Mouse (Mus musculus) CD4-positive helper T cell, adult 2 months (primary cell): ENCODE results near the gene Pstpip1.
A peak's percentile ranks its signal among the peaks of the same experiment; 100 is the strongest.

Experiments used
- DNase-seq: peaks from one replicate; pipeline ENCODE4 v3.0.0-alpha.2; 2012; ENCODE audit warnings: low read depth, missing footprints, low spot score

Pstpip1 gene

GRCm38 (mm10) chr9:56106274-56107072, 16.7 kb downstream of the Pstpip1 start:
- DNase-seq, result peak; percentile 34

GRCm38 (mm10) chr9:56107527-56107926, 17.8 kb downstream of the Pstpip1 start:
- no peak for DNase-seq

DNA sequence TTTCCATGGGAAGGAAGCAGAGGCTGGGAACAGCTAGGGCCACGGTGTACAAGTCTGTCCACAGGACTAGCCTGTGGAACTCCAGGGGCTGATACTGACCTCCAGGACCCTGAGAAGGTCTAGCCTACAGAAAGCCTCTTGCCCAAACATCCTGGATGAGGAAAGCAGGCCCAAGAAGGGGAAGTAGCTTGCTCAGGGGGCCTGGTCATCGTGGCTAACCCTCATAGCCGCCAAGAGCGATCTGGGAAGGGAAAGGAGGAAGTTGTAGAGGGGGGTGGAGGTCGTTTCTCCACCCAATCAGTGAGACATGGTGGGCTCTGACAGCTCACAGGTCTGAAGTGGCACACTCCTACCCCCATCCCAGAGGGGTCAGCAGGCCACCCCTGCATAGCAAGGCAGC, 18.4 kb downstream of the Pstpip1 start:
- no peak for DNase-seq

- DNase-seq, result no peak
Observed at GRCm38 (mm10) chr9:56118091-56118490, 28.3 kb downstream of the Pstpip1 start.

DNA sequence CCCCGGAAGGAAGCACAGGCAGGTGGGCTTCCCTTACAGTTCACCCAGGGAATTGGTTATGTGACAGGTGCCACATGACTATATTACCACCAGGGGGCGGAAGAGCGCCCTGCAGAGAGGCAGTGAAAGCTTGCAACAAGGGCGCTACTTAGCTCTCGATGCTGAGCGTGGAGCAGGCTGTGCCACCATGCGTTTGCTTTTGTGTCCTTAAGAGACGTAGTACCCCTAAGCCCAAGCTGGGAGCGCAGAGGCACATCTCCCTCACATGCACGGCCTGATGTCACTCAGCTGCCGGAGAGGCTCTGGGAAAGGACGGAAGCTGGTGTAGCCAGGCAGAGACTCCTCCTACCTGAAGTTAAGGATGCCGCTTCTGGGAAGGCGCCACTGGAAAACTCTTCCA, 28.8 kb downstream of the Pstpip1 start:
- DNase-seq, result peak; percentile 77

- no peak for DNase-seq
Observed at GRCm38 (mm10) chr9:56119651-56120050, 29.9 kb downstream of the Pstpip1 start.

- DNase-seq, result no peak
Observed at GRCm38 (mm10) chr9:56121097-56121496, 31.3 kb downstream of the Pstpip1 start.

DNA sequence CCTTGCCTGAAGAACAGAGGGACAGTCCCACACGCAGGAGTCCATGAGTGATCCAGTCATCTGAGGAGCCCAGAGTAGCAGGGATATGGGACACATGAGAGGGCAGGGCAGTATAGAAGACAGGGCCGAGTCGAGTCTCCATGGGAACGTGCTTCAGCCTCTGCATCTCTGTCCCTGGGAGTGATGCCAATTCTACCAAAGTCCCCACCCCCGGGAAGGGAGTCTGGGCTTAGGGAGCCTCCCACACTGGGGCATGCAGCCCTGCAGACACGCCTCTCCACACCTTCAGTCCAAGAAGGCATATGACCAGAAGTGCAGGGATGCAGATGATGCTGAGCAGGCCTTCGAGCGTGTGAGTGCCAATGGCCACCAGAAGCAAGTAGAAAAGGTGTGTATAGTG, 33.2 kb downstream of the Pstpip1 start:
- DNase-seq, result no peak

DNA sequence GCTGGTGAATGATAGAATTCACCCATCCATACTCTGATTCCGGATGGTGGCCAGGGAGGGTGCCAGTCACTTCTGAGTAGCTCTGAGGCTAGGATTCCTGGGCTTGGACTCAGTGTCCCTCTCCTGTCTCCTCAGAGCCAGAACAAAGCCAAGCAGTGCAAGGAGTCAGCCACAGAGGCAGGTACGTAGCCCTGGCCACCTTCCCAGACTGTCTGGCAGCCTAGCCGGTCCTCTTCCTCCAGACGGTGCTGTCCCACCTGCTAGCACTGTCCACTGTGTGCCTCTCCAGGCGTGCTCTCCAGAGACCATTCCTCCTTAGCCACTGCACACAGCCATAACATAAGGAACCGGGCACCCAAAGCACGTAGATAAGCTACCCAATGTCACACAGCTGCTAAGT, 33.9 kb downstream of the Pstpip1 start:
- no peak for DNase-seq

DNA sequence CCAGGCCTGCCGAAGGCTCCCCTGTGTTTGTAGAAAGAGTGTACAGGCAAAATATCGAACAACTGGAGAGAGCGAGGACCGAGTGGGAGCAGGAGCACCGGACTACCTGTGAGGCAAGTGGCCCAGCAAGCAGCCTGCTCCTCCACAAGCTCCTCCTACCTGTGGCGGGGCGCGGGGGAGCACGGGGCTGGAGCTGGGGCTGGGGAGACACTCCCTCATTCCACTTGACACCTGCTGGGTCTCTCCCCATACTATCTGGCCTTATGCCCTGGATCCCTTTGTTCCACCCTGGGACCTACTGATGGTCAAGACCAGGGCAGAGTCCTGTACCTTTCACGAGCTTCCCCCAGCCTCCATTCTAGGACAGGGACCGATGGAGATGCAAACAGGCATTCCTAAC, 34.8 kb downstream of the Pstpip1 start:
- no peak for DNase-seq

DNA sequence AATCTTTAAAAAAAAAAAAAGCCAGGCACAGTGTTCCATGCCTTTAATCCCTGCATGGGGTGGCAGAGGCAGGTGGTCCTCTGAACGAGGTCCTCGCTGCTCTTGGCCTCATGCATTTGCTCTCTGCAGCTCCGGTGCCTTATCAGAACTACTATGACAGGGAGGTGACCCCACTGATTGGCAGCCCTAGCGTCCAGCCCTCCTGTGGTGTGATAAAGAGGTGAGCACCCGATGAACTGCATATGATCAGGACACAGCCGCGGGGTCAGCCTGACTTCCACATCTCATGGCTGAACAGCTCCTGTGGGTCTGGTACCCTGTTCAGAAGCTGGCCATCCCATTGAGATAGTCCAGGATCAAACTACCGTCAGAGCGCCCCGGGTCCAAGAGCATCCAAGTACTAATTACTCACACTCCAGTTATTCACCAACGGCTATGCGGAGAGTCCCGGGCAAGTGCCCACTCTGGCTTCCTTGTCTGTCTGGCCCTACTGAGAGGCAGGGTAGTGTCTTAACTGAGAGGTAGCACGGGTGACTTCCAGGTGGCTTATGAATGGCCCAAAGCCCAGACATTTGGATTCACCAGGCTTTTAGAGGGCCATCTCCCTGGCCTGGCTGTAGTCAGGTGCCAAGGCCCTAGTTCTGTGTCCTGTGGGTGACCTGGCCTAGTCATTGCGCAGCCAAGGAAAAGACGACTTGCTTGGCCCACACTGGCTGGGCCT, 36.9 kb downstream of the Pstpip1 start:
- DNase-seq, result no peak

GRCm38 (mm10) chr9:56128331-56128730, 38.6 kb downstream of the Pstpip1 start:
- peak; percentile 52 for DNase-seq

DNA sequence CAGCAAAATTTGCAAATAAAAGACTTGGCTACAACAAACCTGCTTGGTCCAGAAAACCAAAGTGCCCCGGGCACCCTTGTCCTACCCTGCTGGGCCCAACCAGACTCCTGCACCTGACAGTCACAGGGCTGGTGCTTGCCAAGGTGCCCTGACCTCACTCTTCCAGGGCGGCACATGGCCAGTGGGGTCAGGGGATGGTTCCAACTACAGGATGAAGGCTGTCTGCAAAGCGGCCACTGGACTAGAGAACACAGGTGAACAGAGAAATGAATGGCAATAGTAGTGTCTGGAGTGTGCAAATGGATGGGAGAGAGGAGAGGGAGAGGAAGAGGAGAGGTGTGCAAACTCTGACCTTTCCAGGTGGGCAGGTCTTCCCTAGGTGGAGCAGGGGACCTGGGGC, 40.2 kb downstream of the Pstpip1 start:
- no peak for DNase-seq

DNA sequence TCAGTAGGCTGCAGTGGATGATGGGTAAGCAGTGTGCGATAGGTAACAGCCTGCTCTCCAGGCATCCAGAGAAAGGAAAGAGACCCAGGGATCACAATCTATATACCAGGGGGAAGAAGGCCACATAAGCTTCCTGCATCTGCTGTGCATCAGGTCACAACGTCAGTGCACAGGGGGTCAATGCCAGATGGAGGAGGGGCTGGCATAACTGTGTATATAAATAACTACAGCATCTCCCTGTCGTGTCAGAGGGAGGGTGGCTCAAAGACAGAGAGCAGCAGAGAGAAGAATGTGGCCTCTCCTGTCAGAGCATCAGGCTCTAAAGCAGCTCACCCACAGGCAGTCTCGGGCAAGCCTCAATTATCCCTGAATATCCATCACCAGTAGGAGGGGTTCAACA, 40.8 kb downstream of the Pstpip1 start:
- no peak for DNase-seq

- no peak for DNase-seq
Observed at GRCm38 (mm10) chr9:56131813-56132525, 42.2 kb downstream of the Pstpip1 start.

GRCm38 (mm10) chr9:56133970-56134369, 44.2 kb downstream of the Pstpip1 start:
- DNase-seq, result no peak

GRCm38 (mm10) chr9:56134614-56135013, 44.9 kb downstream of the Pstpip1 start:
- DNase-seq, result no peak

DNA sequence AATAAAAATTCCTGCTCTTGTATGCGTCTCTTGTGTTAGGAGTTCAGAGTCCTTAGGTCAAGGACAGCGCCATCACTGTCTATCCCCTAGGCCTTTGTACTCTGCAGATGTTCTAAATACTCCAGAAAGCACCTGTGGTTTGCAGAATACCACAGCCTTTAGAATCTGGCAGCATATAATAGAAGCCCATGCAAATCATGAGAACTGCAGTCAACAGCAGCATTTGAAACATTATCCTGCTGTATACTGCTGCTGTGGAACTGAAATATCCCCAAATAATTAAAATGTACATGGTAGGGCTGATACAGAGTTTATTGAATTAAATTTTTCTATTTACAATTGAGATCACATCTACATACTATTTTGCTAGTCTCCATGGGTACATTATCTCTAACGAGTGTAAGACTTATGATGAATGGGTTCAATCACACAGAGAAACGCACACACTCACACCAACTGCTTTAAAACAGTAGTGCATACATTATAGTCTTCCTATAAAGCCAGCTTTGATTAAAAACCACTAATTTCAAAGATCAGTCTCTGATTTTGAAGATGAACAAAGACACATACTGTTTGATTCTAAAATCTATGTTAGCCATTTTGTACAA, 45.9 kb downstream of the Pstpip1 start:
- DNase-seq, result no peak

DNA sequence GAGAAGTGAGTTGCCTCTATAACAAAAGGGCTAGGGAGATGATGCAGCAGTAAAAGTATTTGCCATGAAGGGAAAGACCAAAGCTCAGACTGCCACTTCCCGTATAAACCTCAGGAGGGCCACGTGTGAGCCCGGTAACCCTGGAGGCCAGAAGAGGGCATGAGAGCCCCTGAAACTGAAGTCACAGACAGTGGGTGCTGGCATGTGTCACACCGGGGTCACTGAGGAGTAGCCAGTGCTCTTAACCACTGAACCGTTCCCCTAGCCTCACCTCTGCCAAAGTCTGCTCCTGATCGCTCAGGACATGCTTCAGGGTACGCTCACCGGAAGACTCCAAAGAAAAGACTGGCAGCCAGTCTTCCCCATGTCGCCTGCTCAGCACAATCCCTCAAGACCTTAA, 52.0 kb downstream of the Pstpip1 start:
- DNase-seq, result no peak

GRCm38 (mm10) chr9:56144366-56145003, 54.7 kb downstream of the Pstpip1 start:
- peak; percentile 41 for DNase-seq

GRCm38 (mm10) chr9:56146326-56146923, 56.7 kb downstream of the Pstpip1 start:
- DNase-seq, result peak; percentile 55
